Mouse (Mus musculus): Measurements from ENCODE around the gene Dazap2. TPM values are rescaled to one million over a fixed set of nuclear protein-coding genes. Genes with fewer than 3 reads are reported as not detected.
A peak's percentile ranks its signal among the peaks of the same experiment; 100 is the strongest.

The Dazap2 gene
- total RNA-seq, 2 experiments from 2014 or later, result 114 to 119 TPM

DNA sequence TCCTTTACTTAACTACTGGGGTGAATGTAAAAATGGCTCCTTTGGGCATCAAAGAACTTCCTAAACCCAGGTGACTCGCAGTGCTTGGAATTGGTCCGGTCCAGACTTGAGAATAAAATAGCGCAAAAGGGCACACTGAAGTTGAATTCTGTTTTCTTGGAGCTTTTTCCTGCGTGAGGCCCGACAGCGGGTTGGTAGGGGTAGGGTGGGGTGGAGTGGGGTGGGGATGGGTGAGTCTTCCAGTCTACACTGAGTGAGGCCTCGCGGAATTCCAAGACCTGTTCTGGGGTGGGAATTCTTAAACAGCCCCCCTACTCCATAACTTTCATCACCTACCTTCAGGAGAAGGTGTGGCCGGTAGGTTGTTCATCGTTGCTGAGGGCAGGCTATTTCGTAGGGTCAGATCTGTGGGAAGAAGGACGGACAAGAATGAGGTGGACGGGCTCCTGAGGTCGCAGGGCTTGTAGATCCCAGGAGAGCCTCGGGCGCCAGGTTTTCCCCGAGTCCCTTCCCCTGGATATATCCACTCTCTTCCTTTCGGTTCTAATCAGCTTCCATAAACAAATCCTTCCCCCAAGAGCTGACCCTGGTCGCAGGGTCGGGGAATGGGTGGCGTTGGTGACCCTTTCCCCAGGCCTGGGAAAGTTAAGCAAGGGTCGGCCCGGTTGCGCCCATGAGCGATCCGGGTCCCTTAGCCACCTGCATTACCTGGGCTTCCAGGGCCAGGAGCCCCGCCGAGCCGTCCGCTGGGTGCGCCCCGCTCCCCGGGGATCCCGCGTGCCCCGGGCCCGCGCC is 20.9 kb downstream of the Dazap2 start:
- no peak for DNase-seq (ENCODE audit: low spot score in 2 of 2)

DNA sequence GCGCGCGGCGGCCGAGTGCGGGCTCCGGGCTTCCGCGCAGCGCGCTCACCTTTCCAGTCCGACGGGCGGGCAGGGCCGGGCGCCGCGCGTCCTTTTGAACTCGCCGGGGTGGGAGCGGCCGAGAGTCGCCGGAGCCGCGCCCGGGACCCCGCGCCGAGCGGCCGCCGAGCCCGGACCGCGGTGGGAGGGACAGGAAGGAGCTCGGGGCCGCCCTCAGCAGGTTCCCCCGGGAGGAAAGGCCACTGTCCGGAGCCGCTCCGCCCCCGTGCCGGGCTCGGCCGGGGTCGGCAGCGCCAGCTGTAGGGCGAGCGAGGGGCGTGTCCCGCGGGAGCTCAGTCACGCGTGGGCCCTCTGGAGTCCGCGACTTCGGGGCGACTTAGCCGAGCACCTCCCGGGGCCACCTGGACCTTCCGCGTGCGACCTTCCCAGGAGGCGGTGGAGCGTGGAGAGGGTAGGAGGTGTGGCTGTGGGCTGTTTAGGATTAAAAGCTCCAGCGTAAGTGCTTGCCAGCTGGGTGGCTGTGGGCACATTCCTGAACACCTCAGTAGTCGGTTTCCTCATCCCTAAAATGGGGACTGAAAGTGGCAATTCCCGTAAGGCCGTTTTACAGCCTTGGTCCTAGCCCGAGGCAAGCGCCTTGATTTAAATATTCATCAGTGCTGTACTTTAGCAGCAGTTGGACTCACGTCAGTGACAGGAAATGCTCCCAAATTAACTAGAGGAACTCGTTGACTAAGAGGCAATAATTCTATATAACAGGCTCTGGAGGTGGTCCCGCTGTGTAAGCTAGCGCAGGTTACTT is 21.8 kb downstream of the Dazap2 start, which contains the start of gene Smagp:
Gene Smagp, minus strand, starts transcription at position 241 of the 802 bp plus-strand sequence.
- no peak for DNase-seq (ENCODE audit: low spot score in 2 of 2)

DNA sequence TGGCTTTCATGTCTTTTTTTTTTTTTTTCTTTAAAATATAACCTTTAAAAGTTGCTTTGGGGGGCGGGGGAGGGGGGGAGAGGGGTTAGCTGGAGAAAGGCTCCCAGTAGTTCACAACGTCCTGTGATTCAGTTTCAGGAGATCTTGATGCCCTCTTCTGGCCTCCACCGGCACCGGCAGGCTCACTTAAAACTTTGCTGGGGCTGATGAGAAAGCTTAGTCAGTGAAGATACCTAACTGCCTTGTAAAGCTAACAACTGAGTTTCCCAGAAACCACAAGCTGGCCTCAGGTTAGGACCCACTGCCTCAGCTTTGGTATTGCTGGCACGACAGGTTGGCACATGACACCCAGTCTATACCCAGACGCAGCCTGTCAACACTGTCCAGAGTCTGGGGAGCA is 22.5 kb downstream of the Dazap2 start:
- DNase-seq (ENCODE audit: low spot score in 2 of 2), result peak in 1 of 2 experiments; percentile 12

DNA sequence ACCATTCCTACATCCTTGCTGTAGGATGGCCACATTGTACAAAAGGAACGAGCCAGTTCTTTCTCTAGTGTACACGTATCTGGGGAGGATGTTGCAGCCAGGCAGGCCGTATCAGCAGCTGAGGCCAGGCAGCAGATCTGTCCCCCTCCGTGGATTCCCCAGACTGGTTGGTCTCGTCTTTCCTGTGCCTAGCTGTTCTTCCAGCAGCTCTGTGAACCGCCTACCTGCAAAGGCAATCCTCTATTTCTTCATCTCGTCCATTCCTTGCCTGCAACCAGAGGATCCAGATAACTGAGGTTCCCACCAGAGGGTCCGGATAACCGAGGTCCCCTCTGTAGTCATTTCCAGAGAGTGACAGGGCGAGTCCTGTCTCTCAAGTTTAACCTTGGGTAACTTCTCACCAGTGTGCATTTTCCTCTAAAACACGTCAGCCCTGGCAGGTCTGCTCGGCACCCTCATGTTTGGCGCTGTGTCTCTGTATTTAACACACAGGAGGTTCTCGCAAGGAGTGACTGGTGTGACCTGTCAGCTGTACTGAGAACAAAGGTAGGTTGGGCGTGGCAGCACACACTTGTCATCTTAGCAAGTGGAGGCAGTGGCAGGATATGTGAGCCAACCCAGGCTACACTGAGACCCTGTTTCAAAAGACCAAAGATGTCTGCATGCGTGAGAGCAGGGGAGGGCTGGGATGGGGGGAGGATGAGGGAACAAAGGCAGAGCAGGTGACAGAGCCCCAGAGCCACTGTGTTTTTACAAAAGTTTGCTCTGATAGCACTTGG is 25.0 kb downstream of the Dazap2 start:
- no peak for DNase-seq (ENCODE audit: low spot score in 2 of 2)

DNA sequence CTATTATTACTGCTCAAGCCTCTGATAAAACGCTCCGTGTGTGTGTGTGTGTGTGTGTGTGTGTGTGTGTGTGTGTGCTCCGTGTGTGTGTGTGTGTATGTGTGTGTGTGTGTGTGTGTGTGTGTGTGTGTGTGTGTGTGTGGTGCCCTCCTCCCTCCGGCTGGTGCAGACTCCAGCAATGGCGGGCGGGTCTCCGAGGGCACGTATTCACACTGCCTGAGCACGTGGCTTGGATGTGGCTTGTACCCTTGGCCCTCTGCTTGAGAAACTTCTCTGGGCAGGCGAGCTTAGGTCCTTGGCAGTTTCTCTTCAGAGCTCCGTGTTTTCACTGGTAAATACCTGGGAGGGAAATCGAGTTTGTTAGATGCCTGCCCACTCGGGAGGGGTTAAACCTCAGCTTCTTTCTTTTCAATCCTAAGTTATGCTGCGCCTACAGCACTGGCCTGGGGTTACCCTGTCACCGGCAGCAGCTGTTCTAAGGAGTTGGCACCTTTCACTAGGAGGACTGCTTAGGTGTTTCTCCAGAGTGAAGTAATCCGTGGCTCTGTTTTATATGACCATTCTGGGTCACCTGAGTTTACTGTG is 26.2 kb downstream of the Dazap2 start:
- DNase-seq (ENCODE audit: low spot score in 2 of 2), result no peak

DNA sequence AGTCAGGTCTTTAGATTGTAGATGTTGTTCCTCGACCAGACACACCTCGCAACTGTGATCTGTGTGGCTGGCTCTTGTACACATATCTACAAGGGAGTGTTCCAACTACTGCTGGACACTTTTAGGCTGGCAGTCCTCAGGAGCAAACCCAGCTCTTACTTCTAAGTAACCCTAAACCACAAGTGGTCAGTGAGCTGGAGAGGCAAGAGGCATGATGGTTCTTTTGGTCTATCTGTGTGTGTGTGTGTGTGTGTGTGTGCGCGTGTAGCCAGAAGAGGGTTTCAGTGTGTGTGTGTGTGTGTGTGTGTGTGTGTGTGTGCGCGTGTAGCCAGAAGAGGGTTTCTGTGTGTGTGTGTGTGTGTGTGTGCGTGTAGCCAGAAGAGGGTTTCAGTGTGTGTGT is 27.3 kb downstream of the Dazap2 start:
- no peak for DNase-seq (ENCODE audit: low spot score in 2 of 2)

DNA sequence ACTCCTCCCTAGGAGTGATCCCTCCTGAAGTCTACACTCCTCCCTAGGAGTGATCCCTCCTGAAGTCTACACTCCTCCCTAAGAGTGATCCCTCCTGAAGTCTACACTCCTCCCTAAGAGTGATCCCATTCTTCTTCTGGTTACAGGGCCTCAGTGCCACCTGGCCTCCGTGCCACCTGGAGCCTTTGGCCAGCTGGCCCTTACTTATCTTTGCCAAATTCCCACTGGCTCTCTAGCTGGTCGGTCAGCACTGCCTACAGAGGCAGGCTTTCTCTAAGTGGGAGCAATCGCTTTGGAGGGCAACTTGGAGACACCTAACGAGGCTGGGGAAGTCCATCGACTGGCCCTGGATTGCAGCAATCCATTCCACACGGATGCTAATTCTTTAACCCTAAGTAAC is 31.0 kb downstream of the Dazap2 start:
- DNase-seq (ENCODE audit: low spot score in 2 of 2), result no peak

DNA sequence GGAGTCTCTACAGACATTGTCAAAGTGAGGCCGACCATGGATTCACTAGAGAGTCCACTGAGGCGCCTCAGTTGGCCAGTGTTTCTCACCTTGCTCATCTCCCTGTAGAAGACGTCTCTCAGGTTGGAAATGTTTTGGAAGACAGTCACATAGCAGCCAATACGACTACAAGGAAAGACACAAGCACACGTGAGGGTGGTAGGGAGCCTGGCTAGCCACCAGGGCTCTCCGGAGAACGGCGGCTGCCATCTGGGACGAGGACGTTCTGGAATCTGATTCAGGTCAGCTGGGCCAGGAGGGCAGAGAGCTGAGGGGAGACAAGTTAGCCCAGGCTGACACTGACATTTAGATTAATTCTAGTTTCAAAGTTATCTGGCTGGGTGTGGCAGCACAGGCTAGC is 35.0 kb downstream of the Dazap2 start:
- DNase-seq (ENCODE audit: low spot score in 2 of 2), result no peak

DNA sequence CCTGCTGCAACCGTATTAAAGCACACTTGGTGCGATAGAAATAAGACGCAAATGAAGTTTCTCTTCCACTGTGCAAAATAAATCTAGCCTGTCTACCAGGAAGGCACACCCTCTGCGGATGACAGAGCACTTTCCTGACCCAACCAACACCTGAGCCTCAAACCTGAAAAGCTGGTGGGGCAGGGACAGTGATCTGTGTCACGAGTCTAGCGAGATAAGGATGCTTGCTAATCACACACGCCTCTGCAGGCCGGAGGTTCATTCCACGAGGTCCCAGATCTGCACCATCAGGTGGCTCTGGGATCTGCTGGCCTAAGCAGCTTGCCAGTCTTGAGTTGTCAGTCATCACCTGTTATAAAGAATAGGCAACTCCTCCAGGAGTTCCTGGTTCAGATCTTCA is 36.5 kb downstream of the Dazap2 start:
- no peak for DNase-seq (ENCODE audit: low spot score in 2 of 2)

DNA sequence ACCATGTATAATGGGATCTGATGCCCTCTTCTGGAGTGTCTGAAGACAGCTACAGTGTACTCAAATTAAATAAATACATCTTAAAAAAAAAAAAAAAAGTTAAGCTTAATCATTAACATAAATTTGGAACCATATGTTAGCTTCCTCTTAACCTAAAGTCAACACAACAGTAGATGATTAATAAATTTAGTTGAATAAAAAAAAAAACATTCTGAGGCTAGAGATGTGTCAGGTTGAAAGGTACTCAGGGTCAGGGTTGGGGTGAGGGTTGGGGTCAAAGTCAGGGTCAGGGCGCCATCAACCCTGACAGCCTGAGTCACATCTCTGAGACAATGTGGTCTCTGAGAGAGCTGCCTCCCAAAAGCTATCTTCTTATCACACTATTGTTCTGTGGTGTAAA is 39.1 kb downstream of the Dazap2 start:
- DNase-seq (ENCODE audit: low spot score in 2 of 2), result no peak

DNA sequence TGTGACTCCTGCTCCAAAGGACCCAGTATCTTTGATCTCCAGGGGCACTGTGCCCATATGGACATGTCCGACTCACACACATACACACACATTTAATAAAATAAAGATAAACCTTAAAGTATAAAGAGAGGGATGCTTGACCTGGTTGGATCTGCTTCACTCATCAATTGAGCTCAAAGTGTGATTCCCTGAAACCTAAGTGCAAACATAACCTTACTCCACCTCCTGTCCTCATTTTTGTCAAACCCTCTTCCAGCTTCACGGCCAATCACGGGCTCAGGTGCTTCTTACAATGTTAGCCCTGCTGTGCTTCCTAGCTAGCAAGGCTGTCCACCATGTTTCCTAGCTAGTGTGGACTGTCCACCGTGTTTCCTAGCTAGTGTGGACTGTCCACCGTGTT is 40.1 kb downstream of the Dazap2 start:
- no peak for DNase-seq (ENCODE audit: low spot score in 2 of 2)

DNA sequence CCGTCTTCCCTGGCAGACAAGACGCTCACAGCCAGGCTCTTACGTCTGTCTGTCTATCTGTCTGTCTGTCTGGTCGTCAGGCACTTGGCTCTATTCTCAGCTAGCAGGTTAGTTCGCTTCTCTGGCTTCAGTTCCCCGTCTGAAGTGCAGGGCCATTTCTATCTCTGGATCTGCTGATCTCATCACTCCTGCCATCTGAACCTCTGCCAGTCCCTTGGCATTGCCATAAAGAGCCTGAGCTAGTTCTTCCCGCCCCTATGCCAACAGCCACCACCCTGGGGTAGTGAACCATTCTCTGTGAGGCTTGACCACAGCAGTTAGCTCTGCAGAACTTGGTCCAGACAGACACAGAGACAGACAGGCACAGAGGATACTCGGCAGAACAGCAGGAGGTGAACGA is 45.2 kb downstream of the Dazap2 start:
- no peak for DNase-seq (ENCODE audit: low spot score in 2 of 2)

DNA sequence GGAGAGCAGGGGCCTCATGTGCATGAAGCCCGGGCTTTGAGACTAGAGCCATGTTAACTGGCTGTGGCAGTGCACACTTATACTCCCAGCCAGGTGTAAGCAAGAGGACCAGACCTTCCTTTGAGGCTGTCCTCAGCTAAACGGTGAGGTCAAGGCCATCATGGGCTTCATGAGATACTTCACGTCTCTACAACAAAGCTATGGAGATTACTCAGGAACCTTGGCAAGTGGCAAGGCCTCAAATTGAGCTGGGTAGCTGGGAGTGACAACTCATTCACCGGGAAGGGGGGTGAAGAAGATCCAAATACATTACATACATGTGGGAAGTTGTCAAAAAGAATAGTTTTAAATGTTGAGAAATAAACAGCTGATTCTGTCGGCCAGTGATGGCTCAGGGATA is 45.7 kb downstream of the Dazap2 start:
- DNase-seq (ENCODE audit: low spot score in 2 of 2), result no peak

DNA sequence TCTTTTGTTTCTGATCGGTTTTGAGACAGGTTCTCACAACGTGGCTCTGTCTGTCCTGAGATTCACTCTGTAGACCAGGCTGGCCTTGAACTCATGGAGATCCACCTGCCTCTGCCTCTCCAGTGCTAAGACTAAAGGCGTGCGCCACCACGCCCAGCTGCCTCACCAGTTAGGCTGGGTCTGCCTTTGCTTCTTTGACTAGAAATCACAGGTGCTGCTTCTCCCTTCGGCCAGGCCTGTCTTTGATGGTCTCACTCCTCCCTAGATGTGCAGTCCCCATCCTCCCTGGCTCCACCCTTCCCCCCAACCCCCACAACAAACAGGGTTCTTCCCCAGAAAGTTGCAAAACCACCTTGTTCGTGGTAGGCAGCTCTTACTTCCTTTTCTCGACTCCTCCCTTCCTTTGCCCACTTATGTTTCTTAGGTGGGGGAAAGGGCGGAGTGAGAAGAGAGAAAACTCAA is 49.7 kb downstream of the Dazap2 start:
- DNase-seq (ENCODE audit: low spot score in 2 of 2), result no peak

DNA sequence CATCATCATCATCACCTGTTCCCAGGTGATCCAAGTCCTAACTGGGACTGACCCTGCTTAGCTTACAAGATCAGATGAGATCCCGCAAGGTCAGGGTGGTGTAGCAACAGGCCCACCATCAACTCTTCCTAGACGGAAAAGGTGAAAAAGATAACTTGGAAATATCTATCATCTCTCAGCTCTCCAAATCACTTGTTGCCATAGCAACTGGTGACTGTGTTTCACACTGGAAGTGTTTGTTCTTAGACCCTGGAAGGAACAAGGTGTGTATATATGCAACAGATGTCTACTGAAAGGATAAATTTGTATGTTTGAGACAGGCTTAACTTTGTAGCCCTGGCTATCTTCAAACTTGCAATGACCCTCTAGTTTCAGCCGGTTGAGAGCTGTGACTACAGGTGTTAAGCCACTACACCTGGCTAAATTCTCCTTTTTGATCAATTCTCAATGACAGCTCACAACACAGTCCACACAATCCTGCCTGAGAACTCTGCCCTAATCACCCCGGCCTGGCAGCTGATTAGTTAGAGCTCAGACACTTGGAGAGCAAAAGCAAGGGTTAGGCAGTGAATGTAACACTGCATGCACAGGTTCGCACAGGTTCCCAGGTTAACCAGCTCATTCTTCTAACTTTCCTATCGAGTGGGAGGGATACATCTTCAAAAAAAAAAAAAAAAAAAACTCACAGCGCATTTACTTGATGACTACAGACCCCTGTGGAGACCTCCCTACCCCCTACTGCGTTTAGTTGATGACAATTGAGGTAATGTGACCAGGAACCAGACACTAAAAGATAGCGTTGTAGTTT is 50.5 kb downstream of the Dazap2 start:
- no peak for DNase-seq (ENCODE audit: low spot score in 2 of 2)

DNA sequence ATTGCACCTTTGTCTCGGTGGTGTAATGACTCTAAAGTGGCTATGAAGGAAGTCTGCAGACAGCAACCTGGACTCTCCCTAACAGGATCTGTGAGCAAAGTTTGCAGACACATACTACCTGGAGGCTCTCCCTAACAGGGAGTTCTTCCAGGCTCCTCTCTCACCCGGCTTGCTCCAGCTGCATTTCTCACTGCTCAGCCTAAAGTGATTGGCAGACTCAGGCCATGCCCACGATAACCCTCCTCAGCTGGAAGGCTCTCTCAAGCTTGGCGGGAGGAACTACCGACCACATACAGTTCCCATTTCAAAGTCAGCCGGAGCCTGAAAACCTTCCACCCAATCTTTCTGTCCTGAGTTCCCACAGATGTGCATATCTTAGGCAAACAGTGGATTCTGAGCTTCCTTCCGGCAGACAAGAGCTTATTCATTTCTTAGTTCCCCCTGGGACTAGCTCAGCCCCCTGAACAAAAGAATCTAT is 51.1 kb downstream of the Dazap2 start:
- no peak for DNase-seq (ENCODE audit: low spot score in 2 of 2)

DNA sequence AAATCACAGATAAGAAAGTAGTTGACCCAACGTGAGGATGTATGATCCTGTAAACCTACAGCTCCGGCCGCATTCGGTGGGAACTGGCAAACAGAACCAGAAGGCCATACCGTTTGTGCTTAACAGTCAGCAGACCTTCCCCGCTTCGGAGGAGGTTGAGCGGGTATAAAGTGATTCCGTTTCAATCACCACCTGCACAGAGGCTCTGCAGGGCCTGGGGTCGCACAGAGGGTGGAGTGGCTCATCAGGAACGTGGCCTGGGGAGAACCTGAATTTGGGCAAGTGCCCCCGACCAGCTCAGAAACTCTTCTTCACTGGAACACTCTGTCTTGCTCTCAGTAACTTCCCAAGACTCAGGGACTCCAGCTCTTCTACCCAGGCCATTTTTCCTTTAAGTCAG is 51.7 kb downstream of the Dazap2 start:
- DNase-seq (ENCODE audit: low spot score in 2 of 2), result no peak

DNA sequence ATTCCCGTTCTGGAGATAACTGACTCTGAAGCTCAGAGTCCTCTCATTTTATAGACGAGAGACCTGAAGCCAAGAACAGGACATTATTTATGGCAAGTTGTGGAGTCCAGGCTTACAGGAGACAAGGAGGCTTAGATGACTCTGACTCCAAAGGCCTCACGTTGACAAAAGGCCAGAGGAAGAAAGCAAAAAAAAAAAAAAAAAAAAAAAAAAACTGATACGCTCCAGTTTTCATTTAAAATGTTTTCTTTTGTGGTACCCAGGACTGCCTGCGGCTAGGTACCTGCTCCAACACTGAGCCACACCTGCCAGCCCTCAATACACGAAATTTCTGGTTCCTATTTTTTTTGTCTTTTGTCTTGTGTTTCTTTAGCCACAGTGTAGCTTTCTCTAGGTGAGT is 52.3 kb downstream of the Dazap2 start:
- no peak for DNase-seq (ENCODE audit: low spot score in 2 of 2)

DNA sequence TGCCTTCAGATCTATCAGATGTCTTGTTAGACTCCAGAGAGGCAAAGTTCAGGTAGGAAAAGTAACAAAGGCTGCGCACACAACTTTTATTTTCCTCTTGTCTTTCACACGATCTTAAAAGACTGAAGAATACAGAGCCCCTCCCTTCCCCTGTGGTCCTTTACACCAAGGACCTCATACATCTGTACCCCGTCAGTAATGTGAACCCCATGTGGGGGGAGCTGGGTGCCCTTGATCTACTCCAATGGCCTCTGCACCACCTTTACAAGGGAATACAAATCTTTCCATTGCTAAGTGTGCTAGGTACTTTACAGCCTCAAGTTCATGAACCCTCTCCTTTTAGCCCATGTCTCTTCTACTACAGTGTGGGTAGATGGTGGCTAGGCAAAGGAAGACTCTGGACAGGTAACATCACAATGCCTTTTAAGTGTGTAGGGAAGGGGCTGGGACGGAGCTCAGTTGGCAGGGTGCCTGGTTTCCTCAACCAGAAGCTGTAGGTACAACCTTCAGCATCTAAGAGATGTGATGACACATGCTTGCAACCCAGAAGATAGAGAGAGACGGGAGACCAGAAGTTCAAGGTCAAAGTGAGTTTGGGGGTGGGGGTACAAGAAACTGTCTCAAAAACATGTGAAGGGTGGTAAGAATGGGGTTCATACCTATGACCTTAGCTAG is 52.9 kb downstream of the Dazap2 start:
- DNase-seq (ENCODE audit: low spot score in 2 of 2), result no peak

DNA sequence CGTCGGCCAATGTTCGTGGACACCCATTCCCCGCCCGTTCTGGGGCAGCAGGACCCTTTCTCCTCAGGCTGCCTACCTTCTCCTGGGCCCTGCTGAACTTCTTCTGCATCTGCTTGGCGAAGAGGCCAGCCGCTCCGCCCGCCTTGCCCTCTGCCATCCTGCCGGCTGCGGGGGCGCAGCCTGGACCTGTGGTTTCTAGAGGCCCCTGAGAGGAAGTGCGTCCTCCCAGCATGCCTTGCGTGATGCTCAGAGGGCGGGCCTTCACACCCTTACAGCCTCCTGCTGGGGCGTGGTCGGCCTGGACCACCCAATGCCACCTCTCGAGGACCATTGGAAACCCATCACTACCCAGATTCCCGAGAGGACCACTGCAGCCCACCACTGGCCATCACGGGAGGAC is 54.2 kb downstream of the Dazap2 start, which contains the start of gene Bin2:
Gene Bin2, minus strand, starts transcription at position 217 of the 400 bp plus-strand sequence.
- DNase-seq (ENCODE audit: low spot score in 2 of 2), result no peak
